Mouse (Mus musculus) midbrain, embryonic 14.5 days (tissue): ENCODE results near the gene Eefsec. TPM values are rescaled to one million over a fixed set of nuclear protein-coding genes. Genes with fewer than 3 reads are reported as not detected.

Source experiments
- ATAC-seq: fragments of 200-750 bp; cut with Nextera tagmentation; 2 replicates; pipeline ENCODE4 v1.8.0; 2017; ENCODE audit warnings: moderate number of reproducible peaks, moderate library complexity; ENCODE audit not compliant: low FRiP score, low TSS enrichment
- DNase-seq: peaks from one replicate; pipeline ENCODE4 v3.0.0-alpha.2; 2015
- H3K27ac ChIP-seq: fragments of 300-500 bp; sonication (generic); replicated peaks from 2 replicates; pipeline ENCODE4 v1.5.1; 2014; ENCODE audit warnings: mild to moderate bottlenecking, low read depth, low read length, moderate library complexity
- H3K27me3 ChIP-seq: fragments of 300-500 bp; sonication (generic); 2 replicates; pipeline ENCODE4 v1.6.1; 2014; ENCODE audit warnings: low read length, control low read depth, mixed read lengths; ENCODE audit not compliant: control insufficient read depth, insufficient read depth
- H3K36me3 ChIP-seq: fragments of 300-500 bp; sonication (generic); 2 replicates; pipeline ENCODE4 v1.6.1; 2014; ENCODE audit warnings: low read length, control low read depth; ENCODE audit not compliant: control insufficient read depth, insufficient read depth
- H3K4me1 ChIP-seq: fragments of 300-500 bp; sonication (generic); 2 replicates; pipeline ENCODE4 v1.6.1; 2014; ENCODE audit warnings: mild to moderate bottlenecking, antibody characterized with exemption, low read length, control low read depth; ENCODE audit not compliant: control insufficient read depth, insufficient read depth
- H3K4me2 ChIP-seq: fragments of 300-500 bp; sonication (generic); 2 replicates; pipeline ENCODE4 v1.6.1; 2014; ENCODE audit warnings: mild to moderate bottlenecking, low read length, moderate library complexity
- H3K4me3 ChIP-seq: fragments of 300-500 bp; sonication (generic); replicated peaks from 2 replicates; pipeline ENCODE4 v1.5.1; 2014; ENCODE audit warnings: low read depth, low read length
- H3K9ac ChIP-seq: fragments of 300-500 bp; sonication (generic); replicated peaks from 2 replicates; pipeline ENCODE4 v1.6.1; 2014; ENCODE audit warnings: mild to moderate bottlenecking, low read length, moderate library complexity
- H3K9me3 ChIP-seq: fragments of 300-500 bp; sonication (generic); 2 replicates; pipeline ENCODE4 v1.6.1; 2016; ENCODE audit warnings: low read length, control low read depth, mixed read lengths; ENCODE audit not compliant: control insufficient read depth
- WGBS: fragments of 180-500 bp; shearing (Covaris S2); extraction: QIAGEN DNeasy Blood & Tissue Kit; methylation state at CpG from one replicate; pipeline ENCODE4 v1.1.7; 2014; 5-methylcytosine and 5-hydroxymethylcytosine counted together
- polyA plus RNA-seq: library from polyadenylated mRNA; unstranded; fragments of >200 nt; fragmentation: Nextera tagmentation; extraction: Ambion mirVana; gene quantifications from 2 replicates; pipeline ENCODE4 v1.2.1, GENCODE M21; 2014

Eefsec gene
- polyA plus RNA-seq, 1 experiment from 2014 or later, result 28.0 TPM

- peaks cover 10% of the 10 kb centered on the region; the same call in 1 of the 2 replicates for H3K4me1 ChIP-seq
- no peaks in the 10 kb centered on the region for H3K9me3 ChIP-seq
- DNase-seq (no peak), ATAC-seq (peak; percentile 15; the same call in 1 of the 2 replicates)
- 16% methylated on average over 8 of the region's 8 CpGs for WGBS
- no peak overlapping the region for H3K27ac ChIP-seq
- H3K27me3 ChIP-seq, result peaks cover 5% of the 10 kb centered on the region; the same call in 1 of the 2 replicates
- no peak overlapping the region for H3K9ac ChIP-seq
- peak overlapping the region; percentile 46; the same call in 1 of the 2 replicates for H3K4me2 ChIP-seq
- no peaks in the 10 kb centered on the region for H3K36me3 ChIP-seq
- H3K4me3 ChIP-seq, result no peak overlapping the region
Measured at GRCm38 (mm10) chr6:88235461-88235860, 210.9 kb downstream of the Eefsec start.

- Histone ChIP-seq H3K4me2 (no peak overlapping the region), H3K4me1 (peaks cover 10% of the 10 kb centered on the region; the same call in 1 of the 2 replicates), H3K4me3 (no peak overlapping the region), H3K36me3 (no peaks in the 10 kb centered on the region), H3K9me3 (no peaks in the 10 kb centered on the region), H3K27ac (no peak overlapping the region), H3K9ac (no peak overlapping the region), H3K27me3 (peaks cover 5% of the 10 kb centered on the region; the same call in 1 of the 2 replicates)
- 88% methylated on average over 8 of the region's 8 CpGs for WGBS
- no peak for DNase-seq
- ATAC-seq, result no peak
Measured at GRCm38 (mm10) chr6:88233996-88234395, 212.3 kb downstream of the Eefsec start.

DNA sequence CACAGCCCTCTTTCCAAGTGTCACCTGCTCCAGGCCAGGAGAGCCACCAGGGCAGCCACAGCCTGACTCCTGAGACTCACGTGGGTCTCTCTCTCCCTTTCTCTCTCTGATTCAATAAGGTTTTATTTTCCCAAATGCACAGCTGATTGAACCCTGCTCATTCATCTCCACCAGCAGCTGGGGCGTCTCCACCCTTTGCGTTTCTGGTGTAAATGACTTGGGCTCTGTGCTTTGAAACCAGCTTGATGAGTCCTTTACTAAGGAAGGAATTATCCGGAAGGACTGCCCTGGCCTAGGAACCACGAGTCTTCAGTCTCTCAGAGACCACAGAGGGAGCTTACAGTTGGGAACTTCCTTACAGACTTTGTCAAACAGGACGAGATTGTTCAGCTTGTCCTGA is 214.1 kb downstream of the Eefsec start:
- H3K4me2 ChIP-seq, result no peak overlapping the region
- H3K4me1 ChIP-seq, result peaks cover 10% of the 10 kb centered on the region; the same call in 1 of the 2 replicates
- DNase-seq, result no peak
- H3K36me3 ChIP-seq, result no peaks in the 10 kb centered on the region
- H3K4me3 ChIP-seq, result no peak overlapping the region
- no peak for ATAC-seq
- H3K27ac ChIP-seq, result no peak overlapping the region
- no peaks in the 10 kb centered on the region for H3K27me3 ChIP-seq
- WGBS, result 57% methylated on average over 6 of the region's 6 CpGs
- H3K9me3 ChIP-seq, result no peaks in the 10 kb centered on the region
- no peak overlapping the region for H3K9ac ChIP-seq

DNA sequence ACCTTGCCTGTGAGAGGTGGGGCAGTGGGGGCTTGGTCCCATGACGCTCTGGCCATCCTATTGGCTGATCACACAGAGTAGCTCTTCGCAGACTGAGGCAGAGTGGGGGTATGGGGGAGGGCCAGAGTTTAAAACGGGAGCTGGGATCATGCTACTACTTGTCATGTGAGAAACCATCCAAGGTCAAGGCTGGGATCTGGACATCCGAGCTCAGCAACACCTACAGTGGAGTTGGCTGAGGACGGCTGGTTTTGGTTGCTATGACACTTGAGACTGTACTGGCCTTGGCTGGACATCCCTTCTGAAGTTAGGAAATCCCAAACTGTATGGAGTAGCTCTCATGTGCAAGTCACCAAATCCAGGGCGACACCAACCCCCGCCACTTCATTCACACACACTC is 214.5 kb downstream of the Eefsec start:
- no peaks in the 10 kb centered on the region for H3K9me3 ChIP-seq
- no peak overlapping the region for H3K4me2 ChIP-seq
- no peaks in the 10 kb centered on the region for H3K27me3 ChIP-seq
- DNase-seq (no peak), ATAC-seq (no peak)
- H3K36me3 ChIP-seq, result no peaks in the 10 kb centered on the region
- H3K27ac ChIP-seq, result no peak overlapping the region
- WGBS, result 85% methylated on average over 7 of the region's 7 CpGs
- peaks cover 11% of the 10 kb centered on the region for H3K4me1 ChIP-seq
- H3K9ac ChIP-seq, result no peak overlapping the region
- H3K4me3 ChIP-seq, result no peak overlapping the region

GRCm38 (mm10) chr6:88229221-88229620 is 217.1 kb downstream of the Eefsec start:
- H3K9me3 ChIP-seq, result no peaks in the 10 kb centered on the region
- ATAC-seq, result no peak
- DNase-seq, result no peak

GRCm38 (mm10) chr6:88227537-88227936 is 218.8 kb downstream of the Eefsec start:
- H3K36me3 ChIP-seq, result no peaks in the 10 kb centered on the region
- no peak for ATAC-seq
- H3K4me3 ChIP-seq, result no peak overlapping the region
- H3K27me3 ChIP-seq, result no peaks in the 10 kb centered on the region
- DNase-seq, result no peak
- no peak overlapping the region for H3K9ac ChIP-seq
- H3K27ac ChIP-seq, result no peak overlapping the region
- H3K4me2 ChIP-seq, result no peak overlapping the region
- H3K4me1 ChIP-seq, result peaks cover 4% of the 10 kb centered on the region; the same call in 1 of the 2 replicates
- no peaks in the 10 kb centered on the region for H3K9me3 ChIP-seq
- WGBS, result 78% methylated on average over 7 of the region's 7 CpGs

More at GRCm38 (mm10) chr6:88229221-88229620, 217.1 kb downstream of the Eefsec start:
- Histone ChIP-seq H3K27me3 (no peaks in the 10 kb centered on the region), H3K36me3 (no peaks in the 10 kb centered on the region), H3K4me3 (no peak overlapping the region), H3K4me1 (peaks cover 4% of the 10 kb centered on the region; the same call in 1 of the 2 replicates), H3K4me2 (no peak overlapping the region), H3K9ac (no peak overlapping the region), H3K27ac (no peak overlapping the region)
- 82% methylated on average over 12 of the region's 12 CpGs for WGBS

DNA sequence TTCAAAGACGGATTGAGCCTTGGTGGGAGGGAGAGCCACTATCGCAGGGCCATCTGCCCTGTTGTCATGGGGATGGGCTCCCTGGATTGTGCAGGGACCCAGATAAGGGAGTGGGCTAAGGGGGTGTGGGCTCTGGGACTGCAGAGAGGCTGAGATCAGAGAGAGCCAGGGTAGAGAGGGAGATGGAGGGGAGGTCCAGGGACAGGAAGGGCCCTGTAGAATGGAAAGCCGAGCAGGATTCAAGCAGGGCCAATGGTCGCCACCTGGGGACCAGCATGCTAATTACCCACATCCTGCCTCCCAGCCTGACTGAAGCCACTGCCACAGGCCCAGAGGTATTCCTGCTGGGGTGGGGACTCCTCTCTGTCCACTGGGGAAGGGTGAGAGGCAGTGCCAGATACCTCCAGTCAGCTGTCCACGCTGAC is 219.8 kb downstream of the Eefsec start:
- peak; percentile 36 for DNase-seq
- Histone ChIP-seq H3K9ac (no peak overlapping the region), H3K4me1 (peaks cover 4% of the 10 kb centered on the region; the same call in 1 of the 2 replicates), H3K9me3 (no peaks in the 10 kb centered on the region), H3K27me3 (no peaks in the 10 kb centered on the region), H3K36me3 (no peaks in the 10 kb centered on the region), H3K27ac (no peak overlapping the region; the same call in 1 of the 2 replicates), H3K4me3 (no peak overlapping the region), H3K4me2 (no peak overlapping the region)
- 9% methylated on average over 5 of the region's 5 CpGs for WGBS
- ATAC-seq, result peak; percentile 53; the same call in 1 of the 2 replicates

DNA sequence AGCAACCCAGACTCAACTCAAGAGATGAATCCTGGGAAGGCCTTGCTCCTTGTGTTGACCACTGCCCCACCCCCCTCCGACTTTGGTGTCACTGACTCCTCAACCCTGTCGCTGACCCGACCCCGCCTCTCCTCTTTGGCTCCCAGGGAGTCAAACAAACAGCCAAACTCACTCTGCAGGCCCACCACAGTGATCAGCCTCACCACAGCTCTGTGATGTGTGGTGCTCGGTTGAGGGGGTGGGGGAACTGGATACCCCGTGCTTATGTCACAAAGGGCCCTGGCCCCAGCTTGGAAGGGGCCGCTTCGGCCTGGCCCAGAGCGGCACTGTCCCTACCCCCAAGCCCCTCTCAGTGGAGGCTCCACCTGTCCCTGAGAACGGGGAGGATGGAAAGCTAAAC is 224.4 kb downstream of the Eefsec start, which contains the start of gene Dnajb8:
Gene Dnajb8, plus strand, starts transcription at position 301 of the 400 bp plus-strand sequence.
- Histone ChIP-seq H3K36me3 (no peaks in the 10 kb centered on the region), H3K27ac (no peak within 1 kb of the TSS), H3K9ac (no peak within 1 kb of the TSS), H3K9me3 (no peaks in the 10 kb centered on the region), H3K4me3 (no peak within 1 kb of the TSS), H3K4me1 (peaks cover 3% of the 10 kb centered on the region; the same call in 1 of the 2 replicates), H3K27me3 (no peaks in the 10 kb centered on the region), H3K4me2 (no peak within 1 kb of the TSS)
- 43% methylated on average over 10 of the region's 10 CpGs for WGBS
- DNase-seq (no peak), ATAC-seq (no peak)

GRCm38 (mm10) chr6:88219094-88219493 is 227.2 kb downstream of the Eefsec start:
- 25% methylated on average over 4 of the region's 4 CpGs for WGBS
- Histone ChIP-seq H3K4me2 (no peak overlapping the region), H3K9me3 (no peaks in the 10 kb centered on the region), H3K9ac (no peak overlapping the region), H3K27ac (no peak overlapping the region), H3K4me3 (no peak overlapping the region), H3K4me1 (no peaks in the 10 kb centered on the region), H3K36me3 (no peaks in the 10 kb centered on the region), H3K27me3 (no peaks in the 10 kb centered on the region)
- ATAC-seq (no peak), DNase-seq (no peak)
